Mouse (Mus musculus): ENCODE results near the gene Capn10. TPM values are rescaled to one million over a fixed set of nuclear protein-coding genes. Genes with fewer than 3 reads are reported as not detected.

The Capn10 gene
- polyA plus RNA-seq, 2 experiments: 23.2 to 34.9 TPM

DNA sequence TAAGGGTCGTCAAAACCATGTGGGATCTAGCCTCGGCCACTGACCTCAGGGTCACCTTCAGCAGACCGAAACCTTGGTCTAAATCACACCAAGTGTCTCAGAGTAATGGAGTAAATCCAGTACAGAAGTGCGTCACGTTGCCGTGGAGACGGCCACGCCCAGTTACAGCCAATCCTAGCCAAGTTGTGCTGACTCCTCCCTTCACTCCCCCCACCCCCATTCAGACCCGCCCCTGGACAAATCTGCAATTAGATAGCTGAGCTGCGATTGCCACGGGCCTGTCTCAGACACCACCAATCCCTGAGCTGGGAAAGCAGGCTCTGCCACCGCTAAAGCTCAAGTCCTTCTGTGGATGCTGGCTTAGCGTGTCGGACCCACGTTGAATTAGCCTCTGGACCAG, 31.4 kb upstream of the Capn10 start, which contains the start of gene Ankmy1:
Gene Ankmy1, minus strand, starts transcription at position 121 of the 400 bp plus-strand sequence.
- Histone ChIP-seq H3K4me3 (replicated peaks; ENCODE audit: low read length) (peak within 1 kb of the TSS; percentile 15; the same call in 1 of the 2 replicates), H3K4me2 (replicated peaks; ENCODE audit: low read depth, low read length, severe bottlenecking) (peak within 1 kb of the TSS; percentile 39), H3K4me1 (ENCODE audit: control insufficient read depth, insufficient read depth, low read length) (peaks cover 2% of the 10 kb centered on the region; the same call in 1 of the 2 replicates), H3K9ac (ENCODE audit: low read depth, low read length, severe bottlenecking) (no peak within 1 kb of the TSS; the same call in 1 of the 2 replicates), H3K27ac (replicated peaks; ENCODE audit: low read depth, low read length) (no peak within 1 kb of the TSS), H3K9me3 (ENCODE audit: control insufficient read depth, low read length) (no peaks in the 10 kb centered on the region), H3K36me3 (ENCODE audit: control insufficient read depth, insufficient read depth, low read length) (no peaks in the 10 kb centered on the region), H3K27me3 (ENCODE audit: control insufficient read depth, insufficient read depth, low read length) (no peaks in the 10 kb centered on the region)
- WGBS: 1% methylated on average over 15 of the region's 15 CpGs
- TF ChIP-seq POLR2A (IDR thresholded peaks at IDR 0.05; ENCODE audit: borderline replicate concordance, extremely low read depth, insufficient read depth, insufficient read length): no peak
- peak; percentile 62 for ATAC-seq (ENCODE audit: low FRiP score, low read depth)
- peak; percentile 82 for DNase-seq (ENCODE audit: low spot score)

DNA sequence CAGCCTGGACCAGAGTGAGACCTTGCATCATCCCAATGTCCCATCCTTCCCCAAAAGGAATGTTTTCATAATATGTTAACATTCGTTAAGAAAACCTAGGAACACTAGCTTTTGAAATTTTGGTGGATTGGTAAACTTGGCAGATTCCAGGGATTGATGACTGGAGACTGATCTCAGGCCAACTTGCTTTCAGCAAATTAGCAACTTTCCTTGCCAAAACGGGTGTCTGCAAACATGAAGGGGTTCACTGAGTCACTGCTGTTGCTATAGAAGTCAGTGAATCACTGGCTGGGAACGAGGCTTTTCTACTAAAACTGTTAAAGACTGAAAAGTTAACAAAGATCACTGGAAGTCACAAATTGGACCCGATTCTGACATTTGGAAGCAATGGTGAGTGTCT, 30.5 kb upstream of the Capn10 start:
- Histone ChIP-seq H3K27me3 (ENCODE audit: control insufficient read depth, insufficient read depth, low read length) (no peaks in the 10 kb centered on the region), H3K4me1 (ENCODE audit: control insufficient read depth, insufficient read depth, low read length) (peaks cover 5% of the 10 kb centered on the region; the same call in 1 of the 2 replicates), H3K36me3 (ENCODE audit: control insufficient read depth, insufficient read depth, low read length) (no peaks in the 10 kb centered on the region), H3K4me2 (replicated peaks; ENCODE audit: low read depth, low read length, severe bottlenecking) (no peak overlapping the region), H3K9ac (ENCODE audit: low read depth, low read length, severe bottlenecking) (no peak overlapping the region), H3K4me3 (replicated peaks; ENCODE audit: low read length) (no peak overlapping the region), H3K27ac (replicated peaks; ENCODE audit: low read depth, low read length) (no peak overlapping the region), H3K9me3 (ENCODE audit: control insufficient read depth, low read length) (no peaks in the 10 kb centered on the region)
- ATAC-seq (ENCODE audit: low FRiP score, low read depth) (no peak), DNase-seq (ENCODE audit: low spot score) (no peak)
- WGBS: 71% methylated on average over 4 of the region's 4 CpGs
- TF ChIP-seq POLR2A (IDR thresholded peaks at IDR 0.05; ENCODE audit: borderline replicate concordance, extremely low read depth, insufficient read depth, insufficient read length): no peak

DNA sequence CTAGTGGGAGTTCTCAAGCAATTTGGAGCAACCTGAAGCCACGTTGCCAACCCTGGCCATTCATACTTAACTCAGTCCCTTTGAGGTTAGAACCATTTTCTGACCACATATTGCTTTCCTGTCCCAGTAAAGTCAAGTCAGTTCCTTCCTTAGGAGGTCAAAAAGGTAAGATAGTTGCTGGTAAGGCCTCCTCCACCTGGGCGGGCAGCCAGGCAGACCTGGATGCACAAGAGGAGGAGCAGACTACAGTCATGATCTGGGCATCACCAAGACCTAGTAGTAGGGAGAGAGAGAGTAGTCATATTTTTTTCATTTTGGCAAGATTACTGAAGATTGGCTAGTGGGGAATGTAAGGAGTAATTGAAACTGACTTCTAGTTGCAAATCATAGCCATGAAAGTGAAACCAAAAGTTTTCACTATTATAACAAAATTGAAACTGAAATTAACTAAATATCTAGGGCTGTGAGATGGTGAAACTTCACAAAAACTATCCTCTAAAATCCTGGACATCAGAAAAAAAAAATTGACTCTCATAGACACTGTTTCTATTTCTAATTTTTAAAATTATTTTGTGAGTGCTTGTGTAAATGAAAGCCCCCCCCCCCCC, 28.4 kb upstream of the Capn10 start:
- H3K9ac ChIP-seq (ENCODE audit: low read depth, low read length, severe bottlenecking): no peak overlapping the region
- no peak for TF ChIP-seq POLR2A (IDR thresholded peaks at IDR 0.05; ENCODE audit: borderline replicate concordance, extremely low read depth, insufficient read depth, insufficient read length)
- ATAC-seq (ENCODE audit: low FRiP score, low read depth) (no peak), DNase-seq (ENCODE audit: low spot score) (no peak)
- no peaks in the 10 kb centered on the region for H3K27me3 ChIP-seq (ENCODE audit: control insufficient read depth, insufficient read depth, low read length)
- WGBS: 88% methylated on average over 2 of the region's 2 CpGs
- no peak overlapping the region for H3K4me2 ChIP-seq (replicated peaks; ENCODE audit: low read depth, low read length, severe bottlenecking)
- H3K27ac ChIP-seq (replicated peaks; ENCODE audit: low read depth, low read length): no peak overlapping the region
- H3K4me1 ChIP-seq (ENCODE audit: control insufficient read depth, insufficient read depth, low read length): peaks cover 11% of the 10 kb centered on the region
- no peak overlapping the region for H3K4me3 ChIP-seq (replicated peaks; ENCODE audit: low read length)
- no peaks in the 10 kb centered on the region for H3K9me3 ChIP-seq (ENCODE audit: control insufficient read depth, low read length)
- no peaks in the 10 kb centered on the region for H3K36me3 ChIP-seq (ENCODE audit: control insufficient read depth, insufficient read depth, low read length)

DNA sequence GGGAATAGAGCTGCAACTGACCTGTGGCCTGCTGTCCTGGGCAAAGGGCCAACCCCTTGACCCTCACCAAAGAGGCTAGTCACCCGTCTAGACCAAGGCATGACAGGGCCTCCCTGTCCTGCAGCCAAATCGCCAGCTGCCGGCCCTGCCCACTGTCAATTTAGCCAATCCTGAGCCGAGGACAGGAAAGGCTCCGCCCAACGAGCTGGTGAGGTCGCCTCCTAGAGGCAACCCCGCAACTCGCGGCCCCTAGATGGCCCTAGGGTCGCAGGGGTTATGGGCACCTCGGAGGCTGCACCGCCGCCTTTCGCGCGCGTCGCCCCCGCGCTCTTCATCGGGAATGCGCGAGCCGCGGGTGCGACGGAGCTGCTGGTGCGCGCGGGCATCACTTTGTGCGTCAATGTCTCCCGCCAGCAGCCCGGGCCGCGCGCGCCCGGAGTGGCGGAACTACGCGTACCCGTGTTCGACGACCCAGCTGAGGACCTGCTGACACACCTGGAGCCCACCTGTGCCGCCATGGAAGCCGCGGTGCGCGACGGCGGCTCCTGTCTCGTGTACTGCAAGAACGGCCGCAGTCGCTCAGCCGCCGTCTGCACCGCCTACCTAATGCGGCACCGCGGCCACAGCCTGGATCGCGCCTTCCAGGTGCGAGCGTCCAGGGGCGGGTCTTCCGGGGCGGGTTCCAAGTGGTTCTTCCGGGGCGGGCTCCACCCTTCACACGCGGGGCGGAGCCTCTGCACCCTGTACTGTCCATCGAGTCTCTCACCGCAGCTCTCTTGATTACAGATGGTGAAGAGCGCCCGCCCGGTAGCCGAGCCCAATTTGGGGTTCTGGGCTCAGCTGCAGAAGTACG, 27.2 kb upstream of the Capn10 start, which contains the start of gene Dusp28:
Gene Dusp28, plus strand, starts transcription at position 203 of the 853 bp plus-strand sequence.
- Histone ChIP-seq H3K9ac (ENCODE audit: low read depth, low read length, severe bottlenecking) (peak within 1 kb of the TSS; percentile 69), H3K4me2 (replicated peaks; ENCODE audit: low read depth, low read length, severe bottlenecking) (peak within 1 kb of the TSS; percentile 64), H3K4me1 (ENCODE audit: control insufficient read depth, insufficient read depth, low read length) (peaks cover 18% of the 10 kb centered on the region), H3K4me3 (replicated peaks; ENCODE audit: low read length) (peak within 1 kb of the TSS; percentile 78), H3K36me3 (ENCODE audit: control insufficient read depth, insufficient read depth, low read length) (no peaks in the 10 kb centered on the region), H3K9me3 (ENCODE audit: control insufficient read depth, low read length) (no peaks in the 10 kb centered on the region), H3K27me3 (ENCODE audit: control insufficient read depth, insufficient read depth, low read length) (no peaks in the 10 kb centered on the region), H3K27ac (replicated peaks; ENCODE audit: low read depth, low read length) (peak within 1 kb of the TSS; percentile 84)
- 1% methylated on average over 42 of the region's 81 CpGs for WGBS
- ATAC-seq (ENCODE audit: low FRiP score, low read depth): peak; percentile 90
- peak; percentile 83; the same call in 1 of the 2 replicates for TF ChIP-seq POLR2A (IDR thresholded peaks at IDR 0.05; ENCODE audit: borderline replicate concordance, extremely low read depth, insufficient read depth, insufficient read length)
- DNase-seq (ENCODE audit: low spot score): peak; percentile 89

DNA sequence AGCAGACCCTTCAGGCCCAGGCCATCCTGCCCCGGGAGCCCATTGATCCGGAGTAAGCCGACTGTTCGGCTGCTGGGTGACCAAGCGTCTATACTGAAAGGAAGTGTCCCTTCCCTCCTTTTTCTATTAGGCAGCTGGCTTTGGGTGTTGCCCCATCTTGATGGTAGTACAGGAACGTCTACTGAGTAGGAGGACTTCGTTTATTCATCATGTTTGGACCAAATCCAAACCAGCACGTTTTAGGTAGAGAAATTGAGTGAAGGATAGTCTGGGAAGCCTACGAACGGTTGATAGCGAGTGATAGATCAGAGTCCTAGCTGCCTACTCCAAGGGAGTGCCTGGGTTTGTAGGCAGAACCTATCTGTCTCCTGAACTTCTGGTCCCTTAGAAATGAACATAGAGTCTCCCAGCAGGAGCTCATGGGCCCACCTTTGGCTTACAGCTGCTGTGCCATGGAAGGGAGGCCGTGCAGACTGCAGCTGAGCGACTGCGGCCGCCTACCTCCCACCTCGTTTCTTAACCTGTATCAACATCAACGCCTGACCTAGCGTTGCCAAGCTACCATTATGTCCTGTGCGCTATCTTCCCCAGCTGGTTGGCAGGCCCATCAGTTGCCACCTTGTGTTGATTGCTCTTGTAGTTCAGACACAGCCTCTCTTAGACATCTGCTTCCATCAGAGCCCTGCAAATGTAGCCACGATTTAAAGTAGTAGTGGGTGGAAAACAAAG, 26.4 kb upstream of the Capn10 start:
- no peak for DNase-seq (ENCODE audit: low spot score)

More for the DNA sequence above, 26.4 kb upstream of the Capn10 start:
- peak overlapping the region; percentile 64 for H3K4me2 ChIP-seq (replicated peaks; ENCODE audit: low read depth, low read length, severe bottlenecking)
- TF ChIP-seq POLR2A (IDR thresholded peaks at IDR 0.05; ENCODE audit: borderline replicate concordance, extremely low read depth, insufficient read depth, insufficient read length): no peak
- H3K4me1 ChIP-seq (ENCODE audit: control insufficient read depth, insufficient read depth, low read length): peaks cover 24% of the 10 kb centered on the region
- WGBS: 47% methylated on average over 20 of the region's 20 CpGs
- peak overlapping the region; percentile 78 for H3K4me3 ChIP-seq (replicated peaks; ENCODE audit: low read length)
- no peaks in the 10 kb centered on the region for H3K36me3 ChIP-seq (ENCODE audit: control insufficient read depth, insufficient read depth, low read length)
- no peaks in the 10 kb centered on the region for H3K9me3 ChIP-seq (ENCODE audit: control insufficient read depth, low read length)
- peak overlapping the region; percentile 8; the same call in 1 of the 2 replicates for H3K27ac ChIP-seq (replicated peaks; ENCODE audit: low read depth, low read length)
- no peak for ATAC-seq (ENCODE audit: low FRiP score, low read depth)
- no peaks in the 10 kb centered on the region for H3K27me3 ChIP-seq (ENCODE audit: control insufficient read depth, insufficient read depth, low read length)
- peak overlapping the region; percentile 69 for H3K9ac ChIP-seq (ENCODE audit: low read depth, low read length, severe bottlenecking)
